8 mouse cellular contexts compared by ENCODE assay signal in genomic region chr7:64011563-64012267, GRCm38 (mm10).
DNase-seq lines count a peak whose midpoint lies in the region; ATAC-seq and TF ChIP-seq lines count a peak whose summit lies in the region.

No protein-coding gene starts in this region.

- no peaks in the 10 kb centered on the region for H3K36me3 ChIP-seq in heart, embryonic 13.5 days
- H3K36me3 ChIP-seq in lung, postnatal 0 days (ENCODE audit: insufficient read depth, low read length) = no peaks in the 10 kb centered on the region
- no peaks in the 10 kb centered on the region for H3K36me3 ChIP-seq in midbrain, embryonic 15.5 days (replicated peaks)
- H3K36me3 ChIP-seq in forebrain, embryonic 10.5 days (replicated peaks) = no peaks in the 10 kb centered on the region

- H3K4me3 ChIP-seq in heart, embryonic 13.5 days = no peak overlapping the region
- no peak overlapping the region for H3K4me3 ChIP-seq in lung, postnatal 0 days (ENCODE audit: low read depth, low read length)
- no peak overlapping the region for H3K4me3 ChIP-seq in midbrain, embryonic 15.5 days
- no peak overlapping the region for H3K4me3 ChIP-seq in forebrain, embryonic 10.5 days

- TF ChIP-seq CTCF in lung, postnatal 0 days (IDR thresholded peaks at IDR 0.05) = no peak

- no peak overlapping the region for H3K4me2 ChIP-seq in heart, embryonic 13.5 days
- no peak overlapping the region for H3K4me2 ChIP-seq in lung, postnatal 0 days (replicated peaks; ENCODE audit: low read depth, low read length)
- H3K4me2 ChIP-seq in midbrain, embryonic 15.5 days = no peak overlapping the region

- 39% methylated on average over 13 of the region's 13 CpGs for whole genome bisulfite sequencing in heart, embryonic 13.5 days
- 26% methylated on average over 13 of the region's 13 CpGs for WGBS in lung, postnatal 0 days
- WGBS in midbrain, embryonic 15.5 days = 78% methylated on average over 13 of the region's 13 CpGs
- WGBS in forebrain, embryonic 10.5 days = 80% methylated on average over 13 of the region's 13 CpGs

- peak; percentile 64; the same call in 1 of the 2 replicates for TF ChIP-seq EP300 in lung, postnatal 0 days (IDR thresholded peaks at IDR 0.05)

- DNase-seq in 416B (ENCODE audit: low read depth) (peak; percentile 96), ES-CJ7 (ENCODE audit: low read depth, low spot score) (peak; percentile 31)
- DNase-seq in lung, postnatal 0 days (ENCODE audit: low spot score) = peak; percentile 96
- peak; percentile 42 to 51 for DNase-seq in thymus, postnatal 10 days (ENCODE audit: low spot score in 2 of 2)
- no peak for DNase-seq in layer of hippocampus, postnatal 10 days (ENCODE audit: low spot score in 2 of 2)
- no peak for DNase-seq in forebrain, embryonic 10.5 days (ENCODE audit: extremely low spot score, low spot score)

- H3K4me1 ChIP-seq in heart, embryonic 13.5 days = peaks cover 36% of the 10 kb centered on the region
- H3K4me1 ChIP-seq in lung, postnatal 0 days (ENCODE audit: insufficient read depth, low read depth, low read length) = no peaks in the 10 kb centered on the region
- no peaks in the 10 kb centered on the region for H3K4me1 ChIP-seq in midbrain, embryonic 15.5 days
- no peaks in the 10 kb centered on the region for H3K4me1 ChIP-seq in forebrain, embryonic 10.5 days

- ATAC-seq in heart, embryonic 13.5 days (ENCODE audit: extremely low read depth, insufficient number of reproducible peaks, low FRiP score, low TSS enrichment) = no peak
- ATAC-seq in lung, postnatal 0 days = peak; percentile 91
- ATAC-seq in midbrain, embryonic 15.5 days (replicated peaks) = no peak

- no peaks in the 10 kb centered on the region for H3K27me3 ChIP-seq in heart, embryonic 13.5 days (replicated peaks)
- no peaks in the 10 kb centered on the region for H3K27me3 ChIP-seq in lung, postnatal 0 days (replicated peaks; ENCODE audit: insufficient read depth, low read length)
- H3K27me3 ChIP-seq in midbrain, embryonic 15.5 days (replicated peaks) = no peaks in the 10 kb centered on the region
- H3K27me3 ChIP-seq in forebrain, embryonic 10.5 days (ENCODE audit: poor library complexity, severe bottlenecking) = no peaks in the 10 kb centered on the region

- no peak overlapping the region for H3K9ac ChIP-seq in heart, embryonic 13.5 days
- H3K9ac ChIP-seq in lung, postnatal 0 days (replicated peaks; ENCODE audit: low read depth) = no peak overlapping the region
- no peak overlapping the region for H3K9ac ChIP-seq in midbrain, embryonic 15.5 days

- H3K9me3 ChIP-seq in heart, embryonic 13.5 days = no peaks in the 10 kb centered on the region
- H3K9me3 ChIP-seq in lung, postnatal 0 days (ENCODE audit: low read length) = no peaks in the 10 kb centered on the region
- H3K9me3 ChIP-seq in midbrain, embryonic 15.5 days = no peaks in the 10 kb centered on the region
- H3K9me3 ChIP-seq in forebrain, embryonic 10.5 days = no peaks in the 10 kb centered on the region

- peak overlapping the region; percentile 20; the same call in 1 of the 2 replicates for H3K27ac ChIP-seq in heart, embryonic 13.5 days (replicated peaks)
- peak overlapping the region; percentile 60 for H3K27ac ChIP-seq in lung, postnatal 0 days (ENCODE audit: low read length)
- no peak overlapping the region for H3K27ac ChIP-seq in midbrain, embryonic 15.5 days
- H3K27ac ChIP-seq in forebrain, embryonic 10.5 days = no peak overlapping the region

Comparison
In these comparisons a context has a peak if more than half of its experiments do, and no peak if none do; other contexts are left out.
1. DNase-seq: peak in 416B (single experiment), ES-CJ7 (single experiment), lung, postnatal 0 days (single experiment) and thymus, postnatal 10 days (2 of 2); none in layer of hippocampus, postnatal 10 days (0 of 2) and forebrain, embryonic 10.5 days (single experiment).
2. H3K27ac ChIP-seq: peak in heart, embryonic 13.5 days (single experiment) and lung, postnatal 0 days (single experiment); none in midbrain, embryonic 15.5 days (single experiment) and forebrain, embryonic 10.5 days (single experiment).